Mouse (Mus musculus): ENCODE measurements around the gene Thtpa. TPM values are rescaled to one million over a fixed set of nuclear protein-coding genes. Genes with fewer than 3 reads are reported as not detected.

Thtpa gene
- total and polyA plus RNA-seq, 3 experiments: 9.0 to 13.2 TPM; not detected in 1

- no peak overlapping the region for H3K27ac ChIP-seq (ENCODE audit: control insufficient read depth, low read depth, low read length)
- H3K27me3 ChIP-seq (ENCODE audit: control insufficient read depth in 1 of 2, insufficient read depth in 2 of 2, low read length in 2 of 2): no peaks in the 10 kb centered on the region
- no peak overlapping the region for H3K9ac ChIP-seq (ENCODE audit: control insufficient read depth, low read depth, low read length, poor library complexity, severe bottlenecking)
- no peak overlapping the region for H3K4me3 ChIP-seq (ENCODE audit: control insufficient read depth in 1 of 2, insufficient read depth in 1 of 2, low read depth in 2 of 2, low read length in 2 of 2)
- no peak for DNase-seq (ENCODE audit: low read depth, low spot score)
- H3K4me1 ChIP-seq (ENCODE audit: control insufficient read depth in 1 of 2, insufficient read depth in 2 of 2, low read length in 2 of 2): no peaks in the 10 kb centered on the region
- no peaks in the 10 kb centered on the region for H3K9me3 ChIP-seq (replicated peaks; ENCODE audit: insufficient read depth, low read length)
- TF ChIP-seq ZMIZ1 (IDR thresholded peaks at IDR 0.05; ENCODE audit: low read depth, low read length) (no peak), ETS1 (IDR thresholded peaks at IDR 0.05; ENCODE audit: low read depth, low read length) (no peak), TAL1 (IDR thresholded peaks at IDR 0.05; ENCODE audit: low read length) (no peak), NELFE (IDR thresholded peaks at IDR 0.05; ENCODE audit: low read depth, low read length) (no peak), ZNF384 (IDR thresholded peaks at IDR 0.05; ENCODE audit: low read depth, low read length) (no peak), CTCF (IDR thresholded peaks at IDR 0.05 in 2 of 3, conservative IDR thresholded peaks at IDR 0.05 in 1 of 3; ENCODE audit: control insufficient read depth in 1 of 3, insufficient read depth in 1 of 3, low read depth in 2 of 3, low read length in 3 of 3, poor library complexity in 1 of 3, severe bottlenecking in 1 of 3) (no peak)
- H3K79me2 ChIP-seq (ENCODE audit: control insufficient read depth, insufficient read depth, low read length, poor library complexity): no peaks in the 10 kb centered on the region
- H3K36me3 ChIP-seq (ENCODE audit: control insufficient read depth in 1 of 2, insufficient read depth in 2 of 2, low read length in 2 of 2): peaks cover 0 to 3% of the 10 kb centered on the region in 2 experiments; a peak in 1 of 4 replicates
These were observed 46.5 kb upstream of the Thtpa start for GRCm38 (mm10) chr14:55047971-55048531.

GRCm38 (mm10) chr14:55052496-55052895 is 42.1 kb upstream of the Thtpa start:
- no peaks in the 10 kb centered on the region for H3K27me3 ChIP-seq (ENCODE audit: control insufficient read depth in 1 of 2, insufficient read depth in 2 of 2, low read length in 2 of 2)
- H3K27ac ChIP-seq (ENCODE audit: control insufficient read depth, low read depth, low read length): no peak overlapping the region
- H3K4me3 ChIP-seq (ENCODE audit: control insufficient read depth in 1 of 2, insufficient read depth in 1 of 2, low read depth in 2 of 2, low read length in 2 of 2): peak overlapping the region in 1 of 2 experiments; percentile 32; a peak in 1 of 4 replicates
- TF ChIP-seq NELFE (IDR thresholded peaks at IDR 0.05; ENCODE audit: low read depth, low read length) (no peak), E2F4 (IDR thresholded peaks at IDR 0.05; ENCODE audit: borderline replicate concordance, low read depth, low read length) (no peak), CHD1 (IDR thresholded peaks at IDR 0.05; ENCODE audit: low read depth, low read length) (no peak), JUND (IDR thresholded peaks at IDR 0.05; ENCODE audit: low read depth, low read length) (no peak), ZC3H11A (IDR thresholded peaks at IDR 0.05; ENCODE audit: low read depth, low read length) (no peak), EP300 (IDR thresholded peaks at IDR 0.05; ENCODE audit: low read depth in 1 of 2, low read length in 2 of 2) (no peak), MAX (IDR thresholded peaks at IDR 0.05; ENCODE audit: low read length) (no peak), ZNF384 (IDR thresholded peaks at IDR 0.05; ENCODE audit: low read depth, low read length) (no peak), TAL1 (IDR thresholded peaks at IDR 0.05; ENCODE audit: low read length) (no peak), CHD2 (IDR thresholded peaks at IDR 0.05; ENCODE audit: low read length) (no peak), ETS1 (IDR thresholded peaks at IDR 0.05; ENCODE audit: low read depth, low read length) (no peak), USF1 (IDR thresholded peaks at IDR 0.05; ENCODE audit: low read depth, low read length) (no peak), MYC (IDR thresholded peaks at IDR 0.05; ENCODE audit: low read depth, low read length) (no peak), ZKSCAN1 (IDR thresholded peaks at IDR 0.05; ENCODE audit: low read depth, low read length) (no peak), CTCF (IDR thresholded peaks at IDR 0.05 in 2 of 3, conservative IDR thresholded peaks at IDR 0.05 in 1 of 3; ENCODE audit: control insufficient read depth in 1 of 3, insufficient read depth in 1 of 3, low read depth in 2 of 3, low read length in 3 of 3, poor library complexity in 1 of 3, severe bottlenecking in 1 of 3) (no peak), HCFC1 (IDR thresholded peaks at IDR 0.05; ENCODE audit: low read depth, low read length) (no peak)
- H3K4me1 ChIP-seq (ENCODE audit: control insufficient read depth in 1 of 2, insufficient read depth in 2 of 2, low read length in 2 of 2): no peaks in the 10 kb centered on the region; a peak in 1 of 4 replicates
- H3K9me3 ChIP-seq (replicated peaks; ENCODE audit: insufficient read depth, low read length): no peaks in the 10 kb centered on the region
- H3K36me3 ChIP-seq (ENCODE audit: control insufficient read depth in 1 of 2, insufficient read depth in 2 of 2, low read length in 2 of 2): no peaks in the 10 kb centered on the region; a peak in 1 of 4 replicates
- no peak overlapping the region for H3K9ac ChIP-seq (ENCODE audit: control insufficient read depth, low read depth, low read length, poor library complexity, severe bottlenecking)
- no peaks in the 10 kb centered on the region for H3K79me2 ChIP-seq (ENCODE audit: control insufficient read depth, insufficient read depth, low read length, poor library complexity)
- peak; percentile 41 for DNase-seq (ENCODE audit: low read depth, low spot score)

Measured in MEL (cell line).